Mouse (Mus musculus) right cerebral cortex, postnatal 4 days (tissue): ENCODE measurements at regions not wholly inside any gene's neighbourhood (a gene's known extent, or its start where the extent isn't known, plus 50 kb on each side); places are given as distances from the start of the nearest gene placed in this dataset.

Source experiments
- DNase-seq: peaks from one replicate; pipeline ENCODE4 v3.0.0-alpha.2; 2022

DNA sequence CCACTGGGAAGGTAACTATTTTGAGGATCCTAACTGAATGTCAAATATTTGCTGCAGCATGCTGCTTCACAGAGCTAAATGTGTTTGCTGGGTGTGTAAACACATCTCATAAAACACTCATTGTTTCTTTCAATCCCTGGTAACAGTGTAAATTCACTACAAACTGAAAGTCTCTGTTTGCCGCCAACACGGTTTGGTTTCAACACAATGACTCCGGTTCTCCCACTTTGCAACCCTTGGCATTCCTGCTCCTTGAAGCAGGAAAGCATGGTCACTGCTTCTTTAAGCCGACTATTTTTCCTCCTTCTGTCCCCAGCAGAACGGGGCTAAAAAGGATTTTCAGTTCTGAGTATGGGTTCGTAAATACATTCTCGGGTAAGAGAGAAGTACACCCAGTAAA, 328.3 kb downstream of the Klf6 start:
- no peak for DNase-seq

- DNase-seq, result no peak
Observed at GRCm38 (mm10) chr13:6191186-6191914, 330.1 kb downstream of the Klf6 start.

DNA sequence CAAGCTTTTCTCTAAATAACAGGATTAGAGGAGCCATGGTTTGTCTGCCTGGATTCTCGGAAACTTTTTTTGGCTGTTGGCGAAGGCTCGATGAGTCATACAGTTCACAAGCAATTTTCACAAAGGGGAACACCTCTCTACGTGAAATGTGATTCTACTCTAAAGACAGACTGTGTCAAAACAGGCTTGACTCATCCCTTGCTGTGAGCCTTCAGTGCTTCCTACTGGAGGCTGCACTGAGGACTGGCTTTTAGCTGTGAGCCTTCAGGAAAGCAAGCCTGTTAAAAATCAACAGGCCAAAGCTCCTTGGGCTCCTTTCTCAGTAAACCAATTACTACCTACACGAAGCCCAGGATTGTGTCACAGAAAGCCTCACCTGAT, 330.6 kb downstream of the Klf6 start:
- DNase-seq, result no peak

DNA sequence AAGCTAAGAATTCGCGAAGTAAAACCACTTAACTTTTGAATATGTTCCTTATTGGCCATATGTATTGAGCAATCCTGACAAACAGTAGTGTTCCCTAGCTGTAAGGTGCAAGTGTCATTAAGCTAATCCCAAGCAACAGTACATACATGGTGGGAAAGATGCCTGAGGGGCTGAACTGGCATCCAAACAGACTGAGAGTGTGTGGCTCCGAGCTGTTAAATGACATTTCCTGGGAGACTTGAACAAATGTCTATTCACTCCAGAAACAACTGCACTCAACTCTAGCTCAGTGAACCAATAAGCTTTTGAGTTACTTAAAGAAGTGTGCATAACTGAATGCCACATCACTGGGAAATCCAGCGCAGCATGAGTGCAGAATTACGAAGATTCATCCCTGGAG, 335.4 kb downstream of the Klf6 start:
- DNase-seq, result no peak

GRCm38 (mm10) chr13:6199107-6199506, 337.8 kb downstream of the Klf6 start:
- DNase-seq, result no peak

- no peak for DNase-seq
Observed at GRCm38 (mm10) chr13:6201516-6201915, 340.2 kb downstream of the Klf6 start.

DNA sequence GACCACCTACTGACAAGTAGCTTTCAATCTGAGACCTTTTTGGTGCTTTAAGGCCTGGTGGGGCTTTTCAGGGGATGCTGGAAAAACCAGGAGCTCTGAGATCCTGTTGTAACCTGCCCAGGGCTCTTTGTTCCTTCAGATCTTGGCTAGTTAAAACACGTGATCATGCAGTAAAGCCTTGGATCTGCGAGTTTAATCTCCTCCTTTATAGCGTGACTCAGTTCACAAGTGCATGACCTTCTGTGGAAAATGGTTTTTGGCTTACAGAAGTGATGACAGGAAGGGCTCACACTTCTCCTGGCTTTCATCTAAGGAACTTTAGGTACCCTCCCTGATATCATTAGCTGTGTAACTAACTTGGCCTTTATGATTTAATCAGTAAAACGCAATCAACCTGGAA, 343.1 kb upstream of the Pitrm1 start:
- DNase-seq, result no peak

DNA sequence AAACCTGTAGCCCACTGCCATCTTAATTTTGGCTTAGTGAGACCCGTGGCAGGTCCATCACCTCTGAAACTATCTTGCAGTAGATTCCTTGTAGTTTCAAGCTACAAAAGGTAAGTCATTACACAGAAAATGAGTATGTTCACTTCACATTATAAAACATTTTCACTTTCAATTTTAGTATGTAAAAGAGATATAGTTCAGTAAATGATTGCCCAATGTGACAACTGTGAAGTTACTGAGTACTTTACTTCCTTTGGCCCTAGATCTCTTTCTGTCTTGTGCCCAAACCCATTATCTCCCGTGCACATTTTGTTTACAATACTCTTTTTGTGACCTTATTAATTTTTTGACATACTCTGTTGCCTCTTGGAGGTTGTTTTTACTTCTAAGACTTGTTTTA, 335.4 kb upstream of the Pitrm1 start:
- DNase-seq, result no peak

DNA sequence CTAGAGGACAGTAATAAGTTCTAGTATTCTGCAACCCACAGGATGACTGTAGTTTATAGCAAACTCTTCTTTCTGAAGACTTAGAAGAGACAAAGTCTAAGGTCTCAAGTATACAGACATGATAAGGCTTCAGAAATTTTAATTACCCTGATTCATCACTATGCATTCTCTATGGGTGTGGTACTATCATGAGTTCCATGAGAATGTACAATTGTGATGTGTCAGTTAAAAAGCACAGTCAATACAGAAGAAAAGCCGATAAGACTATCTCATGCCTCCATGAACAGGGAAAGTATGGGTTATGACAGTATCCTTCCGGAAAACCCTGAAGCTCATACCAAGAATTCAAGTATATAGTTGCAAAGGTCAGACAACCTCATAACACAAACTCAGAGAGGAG, 333.8 kb upstream of the Pitrm1 start:
- no peak for DNase-seq

GRCm38 (mm10) chr13:6226087-6226643, 321.8 kb upstream of the Pitrm1 start:
- no peak for DNase-seq

DNA sequence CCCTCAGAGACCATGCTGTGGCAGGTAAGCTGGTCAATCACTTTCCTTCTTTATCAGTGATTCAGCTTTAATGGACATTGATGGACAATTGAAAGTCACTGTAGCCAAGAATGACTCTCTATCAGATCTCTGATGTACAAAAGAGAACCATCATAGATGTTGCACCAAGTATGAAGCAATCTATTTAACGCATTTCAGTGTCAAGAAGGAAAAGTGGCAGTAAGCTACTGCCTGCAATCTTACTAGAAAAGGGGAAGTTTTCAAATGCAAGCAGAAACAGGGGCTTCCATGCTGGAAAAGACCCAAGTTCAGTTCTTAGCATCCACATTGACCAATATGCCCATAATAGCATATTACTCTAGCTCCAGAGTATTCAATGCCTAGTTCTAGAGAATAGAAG, 319.7 kb upstream of the Pitrm1 start:
- DNase-seq, result no peak

- DNase-seq, result no peak
Observed at GRCm38 (mm10) chr13:6235394-6235793, 312.6 kb upstream of the Pitrm1 start.

DNA sequence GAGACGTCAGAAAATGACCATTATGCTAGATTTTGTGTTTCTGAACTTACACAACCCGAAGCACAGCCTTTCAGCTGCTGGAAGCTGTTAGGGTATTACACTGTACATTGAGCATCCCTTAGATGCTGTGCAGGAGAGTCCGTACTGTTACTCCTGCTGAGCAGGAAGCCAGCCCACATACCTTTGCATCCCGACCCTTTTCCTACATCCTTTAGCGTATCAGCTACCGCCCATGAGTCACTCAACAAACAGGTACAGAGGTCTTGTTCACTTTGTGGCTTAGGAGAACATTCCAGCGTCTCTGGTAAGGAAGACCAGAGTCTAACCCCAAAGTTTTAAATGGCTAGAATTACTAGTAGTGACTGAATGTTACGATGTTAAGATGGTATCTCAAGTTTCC, 311.4 kb upstream of the Pitrm1 start:
- no peak for DNase-seq

GRCm38 (mm10) chr13:6237201-6237600, 310.7 kb upstream of the Pitrm1 start:
- DNase-seq, result no peak

DNA sequence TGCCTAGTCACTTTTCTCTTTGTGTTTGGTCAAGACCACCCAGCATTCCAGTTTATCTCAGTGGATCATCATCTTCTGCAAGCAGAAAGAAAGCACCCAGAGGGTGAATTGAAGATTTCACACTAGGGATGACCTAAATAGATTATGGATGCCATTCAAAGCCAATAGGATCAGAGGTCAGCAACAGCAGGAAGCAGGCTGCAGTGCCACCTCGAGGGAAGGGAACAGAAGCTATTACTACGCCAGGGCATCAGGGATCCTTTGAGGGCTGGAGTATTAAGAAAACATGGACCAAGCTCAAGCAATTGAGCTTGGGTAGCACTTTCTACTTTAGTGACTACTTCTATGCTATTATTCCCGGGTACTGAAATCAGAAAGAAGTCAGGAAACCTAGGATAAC, 307.1 kb upstream of the Pitrm1 start:
- DNase-seq, result no peak

GRCm38 (mm10) chr13:6241472-6242123, 306.4 kb upstream of the Pitrm1 start:
- no peak for DNase-seq

DNA sequence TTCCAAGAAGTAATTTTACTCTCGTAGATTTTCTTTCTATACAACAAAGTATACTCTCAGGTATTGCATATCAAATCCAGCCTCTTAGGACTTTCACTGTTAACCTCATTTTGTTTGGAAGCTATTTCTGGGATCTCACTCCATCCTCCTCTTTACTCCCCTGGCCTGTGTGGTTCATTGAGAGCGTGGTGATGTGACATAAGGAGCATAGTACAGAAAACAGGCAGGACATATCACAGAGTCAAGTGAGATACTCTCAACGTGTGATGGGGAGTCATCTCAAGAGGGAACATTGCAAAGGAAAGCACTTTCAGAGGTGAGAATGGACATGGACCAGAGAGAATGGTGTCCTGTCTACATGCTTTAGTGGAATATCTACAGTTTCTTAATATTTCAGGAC, 297.8 kb upstream of the Pitrm1 start:
- no peak for DNase-seq

DNA sequence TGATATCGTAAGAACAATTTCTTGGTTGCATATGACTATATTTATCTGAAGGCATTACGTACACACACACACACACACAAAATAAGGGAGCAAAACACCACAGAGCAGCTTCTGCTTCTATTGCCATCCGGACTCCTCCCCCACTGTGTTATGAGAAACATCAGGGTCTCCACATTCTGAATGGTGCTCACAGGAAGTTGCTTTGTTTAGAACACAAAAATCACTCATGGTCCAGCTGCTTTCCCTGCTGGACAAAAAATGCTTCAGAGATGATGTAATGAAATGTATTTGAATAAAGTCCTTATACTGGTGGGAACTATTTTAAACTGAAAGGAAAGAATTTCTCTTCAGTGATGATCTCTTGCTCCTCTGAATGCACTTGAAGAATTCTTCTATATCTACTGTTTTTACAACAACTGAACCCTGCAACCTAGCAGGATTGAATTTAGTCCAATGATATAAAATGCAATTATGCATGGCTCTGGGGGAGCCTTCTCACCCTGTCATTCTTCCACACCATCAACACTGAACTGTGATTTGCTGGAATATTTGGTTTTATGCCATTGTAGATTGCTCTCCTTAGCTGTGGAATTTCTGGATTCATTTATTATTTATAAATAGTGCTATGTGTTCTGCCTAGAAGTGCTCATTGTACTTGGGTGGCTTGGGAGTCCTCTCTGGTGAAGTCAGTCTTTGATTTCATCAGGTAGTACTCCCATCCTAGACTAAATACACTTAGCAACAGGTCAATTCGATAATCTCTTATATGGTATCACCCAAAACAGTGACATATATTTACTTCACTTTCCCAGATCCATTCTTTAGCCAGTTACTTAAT, 296.7 kb upstream of the Pitrm1 start:
- DNase-seq, result no peak

- DNase-seq, result no peak
Observed at GRCm38 (mm10) chr13:6252100-6252499, 295.8 kb upstream of the Pitrm1 start.

- no peak for DNase-seq
Observed at GRCm38 (mm10) chr13:6255303-6255702, 292.6 kb upstream of the Pitrm1 start.

DNA sequence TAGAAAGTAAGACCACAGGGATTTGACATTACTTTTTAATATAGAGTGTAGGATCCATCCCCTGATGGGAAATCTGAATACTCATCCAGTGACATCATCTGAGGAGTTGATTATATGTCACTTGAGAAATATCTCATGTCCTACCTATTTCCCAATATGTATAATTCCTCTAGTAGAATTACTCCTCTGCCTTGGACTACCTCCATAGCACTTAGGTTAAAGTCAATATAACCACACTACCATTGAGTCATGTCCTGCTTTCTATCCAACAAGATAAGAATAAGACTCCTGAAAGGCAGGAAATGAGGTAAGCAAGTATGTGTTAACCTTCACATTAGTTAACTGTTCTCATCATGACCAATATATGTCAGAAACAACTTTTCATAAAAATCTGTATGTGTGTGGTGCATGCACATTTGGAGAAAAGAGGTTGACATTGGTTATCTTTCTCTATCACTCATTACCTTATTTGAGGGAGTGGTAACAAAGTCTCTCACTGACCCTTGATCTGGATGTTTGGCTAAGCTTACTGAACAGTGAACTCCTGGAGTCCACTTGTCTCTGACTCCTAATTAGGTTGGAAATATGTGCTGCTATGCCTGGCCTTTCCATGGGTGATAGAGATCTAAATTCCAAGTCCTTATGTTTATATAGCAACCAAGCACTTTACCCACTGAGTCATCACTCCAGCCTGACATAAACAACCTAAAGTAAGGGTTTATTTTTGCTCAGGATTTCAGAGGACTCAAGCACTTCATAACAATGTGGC, 292.0 kb upstream of the Pitrm1 start:
- DNase-seq, result no peak

GRCm38 (mm10) chr13:6258456-6258855, 289.5 kb upstream of the Pitrm1 start:
- DNase-seq, result no peak

DNA sequence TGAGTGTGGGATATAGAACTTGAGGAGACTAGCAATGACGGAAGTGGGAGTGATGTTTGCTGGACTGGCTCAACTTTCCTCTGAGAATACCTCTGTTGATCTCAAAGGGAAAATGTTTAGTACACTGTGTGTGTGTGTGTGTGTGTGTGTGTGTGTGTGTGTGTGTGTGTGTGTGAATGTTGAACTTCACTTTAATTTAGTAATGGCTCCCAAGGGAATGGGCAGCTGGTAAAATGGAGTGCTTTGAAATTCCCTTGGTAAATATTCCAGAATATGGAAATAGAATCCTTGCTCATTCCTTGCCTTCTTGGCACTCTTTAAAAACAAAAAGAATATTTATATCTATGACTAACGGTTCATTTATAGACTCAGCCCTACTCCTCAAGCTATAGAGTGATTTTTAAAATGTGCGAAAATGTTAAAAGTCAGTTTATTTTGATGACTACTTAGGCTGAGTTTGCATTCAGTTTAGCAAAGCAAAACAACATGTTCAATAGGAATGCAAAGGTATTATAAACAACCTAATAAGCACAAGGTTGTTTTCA, 287.6 kb upstream of the Pitrm1 start:
- no peak for DNase-seq
